Mouse (Mus musculus) MEL (cell line): ENCODE results near the gene 1520401A03Rik. TPM values are rescaled to one million over a fixed set of nuclear protein-coding genes. Genes with fewer than 3 reads are reported as not detected.

Experiments used
- DNase-seq: peaks from one replicate; pipeline ENCODE4 v3.0.0; 2011; ENCODE audit warnings: low read depth, low spot score
- H3K27ac ChIP-seq: 2 replicates; pipeline ENCODE4 v1.5.1; 2012; ENCODE audit warnings: low read depth, mild to moderate bottlenecking, control low read depth, low read length, moderate library complexity; ENCODE audit not compliant: control insufficient read depth
- H3K27me3 ChIP-seq, 2 experiments: fragments of 150-350 bp in 1 of 2; sonication (generic) in 1 of 2; 2 replicates each; pipeline ENCODE4 v1.6.1; 2012; ENCODE audit warnings: low read length in 2 of 2, mild to moderate bottlenecking in 2 of 2, improper control_type of control experiment in 1 of 2, moderate library complexity in 1 of 2; ENCODE audit not compliant: insufficient read depth in 2 of 2, control insufficient read depth in 1 of 2
- H3K36me3 ChIP-seq, 2 experiments: 2 replicates each; pipeline ENCODE4 v1.6.1; 2012 to 2014; ENCODE audit warnings: low read length in 2 of 2, improper control_type of control experiment in 1 of 2, inconsistent platforms in 1 of 2, mild to moderate bottlenecking in 1 of 2; ENCODE audit not compliant: insufficient read depth in 2 of 2, control insufficient read depth in 1 of 2
- H3K4me1 ChIP-seq, 2 experiments: fragments of 150-350 bp in 1 of 2; sonication (generic) in 1 of 2; 2 replicates each; pipeline ENCODE4 v1.6.1; 2012; ENCODE audit warnings: low read length in 2 of 2, improper control_type of control experiment in 1 of 2, mild to moderate bottlenecking in 1 of 2; ENCODE audit not compliant: insufficient read depth in 2 of 2, control insufficient read depth in 1 of 2
- H3K4me3 ChIP-seq, 2 experiments: fragments of 150-350 bp in 1 of 2; sonication (generic) in 1 of 2; 2 replicates each; pipeline ENCODE4 v1.5.1; 2012; ENCODE audit warnings: low read depth in 2 of 2, low read length in 2 of 2, mild to moderate bottlenecking in 2 of 2, moderate library complexity in 2 of 2, control low read depth in 1 of 2, improper control_type of control experiment in 1 of 2; ENCODE audit not compliant: control insufficient read depth in 1 of 2, insufficient read depth in 1 of 2
- H3K79me2 ChIP-seq: 2 replicates; pipeline ENCODE4 v1.6.1; 2012; ENCODE audit warnings: mild to moderate bottlenecking, low read length, moderate library complexity; ENCODE audit not compliant: control insufficient read depth, poor library complexity, insufficient read depth
- H3K9ac ChIP-seq: 2 replicates; pipeline ENCODE4 v1.6.1; 2012; ENCODE audit warnings: low read depth, mild to moderate bottlenecking, control low read depth, low read length, moderate library complexity; ENCODE audit not compliant: control insufficient read depth, poor library complexity, severe bottlenecking
- H3K9me3 ChIP-seq: fragments of 150-350 bp; sonication (generic); replicated peaks from 2 replicates; pipeline ENCODE4 v1.6.1; 2012; ENCODE audit warnings: mild to moderate bottlenecking, low read length, improper control_type of control experiment, moderate library complexity; ENCODE audit not compliant: insufficient read depth
- CTCF ChIP-seq, 3 experiments: IDR thresholded peaks in 2 of 3; conservative IDR thresholded peaks in 1 of 3; 2 replicates each; pipeline ENCODE4 v1.5.1; 2011 to 2012; ENCODE audit warnings: low read length in 3 of 3, low read depth in 2 of 3, mild to moderate bottlenecking in 2 of 3, improper control_type of control experiment in 1 of 3, inconsistent platforms in 1 of 3, mixed read lengths in 1 of 3, moderate library complexity in 1 of 3; ENCODE audit not compliant: control insufficient read depth in 1 of 3, insufficient read depth in 1 of 3, poor library complexity in 1 of 3, severe bottlenecking in 1 of 3
- E2F4 ChIP-seq: IDR thresholded peaks from 2 replicates; pipeline ENCODE4 v1.6.1; 2011; ENCODE audit warnings: low read depth, low read length, improper control_type of control experiment, borderline replicate concordance
- ELF1 ChIP-seq: IDR thresholded peaks from 2 replicates; pipeline ENCODE4 v1.6.1; 2014; ENCODE audit warnings: low read depth, mild to moderate bottlenecking, inconsistent platforms, low read length, improper control_type of control experiment, moderate library complexity
- EP300 ChIP-seq, 2 experiments: IDR thresholded peaks; 2 replicates each; pipeline ENCODE4 v1.6.1; 2011; ENCODE audit warnings: improper control_type of control experiment in 2 of 2, low read length in 2 of 2, low read depth in 1 of 2, mild to moderate bottlenecking in 1 of 2
- ETS1 ChIP-seq: IDR thresholded peaks from 2 replicates; pipeline ENCODE4 v1.6.1; 2012; ENCODE audit warnings: low read depth, mild to moderate bottlenecking, inconsistent platforms, low read length, improper control_type of control experiment, moderate library complexity
- GABPA ChIP-seq: IDR thresholded peaks from 2 replicates; pipeline ENCODE4 v1.6.1; 2012; ENCODE audit warnings: low read depth, mild to moderate bottlenecking, inconsistent platforms, low read length, improper control_type of control experiment, moderate library complexity
- GATA1 ChIP-seq: IDR thresholded peaks from 2 replicates; pipeline ENCODE4 v1.6.1; 2011; ENCODE audit warnings: low read depth, low read length, improper control_type of control experiment
- HCFC1 ChIP-seq: IDR thresholded peaks from 2 replicates; pipeline ENCODE4 v1.6.1; 2012; ENCODE audit warnings: low read depth, mild to moderate bottlenecking, inconsistent platforms, low read length, improper control_type of control experiment, moderate library complexity
- MAZ ChIP-seq: IDR thresholded peaks from 2 replicates; pipeline ENCODE4 v1.6.1; 2012; ENCODE audit warnings: low read depth, mild to moderate bottlenecking, inconsistent platforms, low read length, improper control_type of control experiment
- MEF2A ChIP-seq: IDR thresholded peaks from 2 replicates; pipeline ENCODE4 v1.6.1; 2014; ENCODE audit warnings: low read depth, mild to moderate bottlenecking, inconsistent platforms, low read length, improper control_type of control experiment; ENCODE audit not compliant: poor library complexity, insufficient replicate concordance, severe bottlenecking; ENCODE audit errors: extremely low read depth
- MXI1 ChIP-seq: IDR thresholded peaks from 2 replicates; pipeline ENCODE4 v1.6.1; 2011; ENCODE audit warnings: mild to moderate bottlenecking, low read depth, low read length, improper control_type of control experiment
- MYB ChIP-seq: IDR thresholded peaks from 2 replicates; pipeline ENCODE4 v1.6.1; 2011; ENCODE audit warnings: mild to moderate bottlenecking, low read depth, low read length, improper control_type of control experiment
- MYC ChIP-seq: IDR thresholded peaks from 2 replicates; pipeline ENCODE4 v1.6.1; 2011; ENCODE audit warnings: low read depth, mild to moderate bottlenecking, low read length, improper control_type of control experiment, moderate library complexity
- NRF1 ChIP-seq: IDR thresholded peaks from 2 replicates; pipeline ENCODE4 v1.6.1; 2014; ENCODE audit warnings: low read depth, mild to moderate bottlenecking, inconsistent platforms, low read length, improper control_type of control experiment, moderate library complexity; ENCODE audit not compliant: poor library complexity, insufficient read depth, severe bottlenecking
- POLR2A ChIP-seq, 2 experiments: IDR thresholded peaks; 2 replicates each; pipeline ENCODE4 v1.6.1; 2011 to 2012; ENCODE audit warnings: low read length in 2 of 2, mild to moderate bottlenecking in 2 of 2, control low read depth in 1 of 2, improper control_type of control experiment in 1 of 2, low read depth in 1 of 2, moderate library complexity in 1 of 2; ENCODE audit not compliant: control insufficient read depth in 1 of 2, insufficient read depth in 1 of 2, poor library complexity in 1 of 2
- RAD21 ChIP-seq: IDR thresholded peaks from 2 replicates; pipeline ENCODE4 v1.6.1; 2011; ENCODE audit warnings: mild to moderate bottlenecking, low read depth, low read length, improper control_type of control experiment
- SMC3 ChIP-seq: IDR thresholded peaks from 2 replicates; pipeline ENCODE4 v1.6.1; 2011; ENCODE audit warnings: low read depth, low read length, improper control_type of control experiment
- TAL1 ChIP-seq: IDR thresholded peaks from 2 replicates; pipeline ENCODE4 v1.6.1; 2012; ENCODE audit warnings: mild to moderate bottlenecking, inconsistent platforms, low read length, moderate library complexity, mixed read lengths
- TBP ChIP-seq: IDR thresholded peaks from 2 replicates; pipeline ENCODE4 v1.8.0; 2011; ENCODE audit warnings: low read depth, low read length, improper control_type of control experiment
- TCF12 ChIP-seq: IDR thresholded peaks from 2 replicates; pipeline ENCODE4 v1.6.1; 2014; ENCODE audit warnings: low read depth, mild to moderate bottlenecking, inconsistent platforms, low read length, improper control_type of control experiment, moderate library complexity
- USF1 ChIP-seq: IDR thresholded peaks from 2 replicates; pipeline ENCODE4 v1.6.1; 2014; ENCODE audit warnings: low read depth, mild to moderate bottlenecking, inconsistent platforms, low read length, improper control_type of control experiment, moderate library complexity
- USF2 ChIP-seq, 2 experiments: IDR thresholded peaks; 2 replicates each; pipeline ENCODE4 v1.6.1; 2011 to 2012; ENCODE audit warnings: improper control_type of control experiment in 2 of 2, low read length in 2 of 2, borderline replicate concordance in 1 of 2, inconsistent platforms in 1 of 2, low read depth in 1 of 2, mild to moderate bottlenecking in 1 of 2; ENCODE audit not compliant: insufficient read depth in 1 of 2
- ZC3H11A ChIP-seq: IDR thresholded peaks from 2 replicates; pipeline ENCODE4 v1.6.1; 2012; ENCODE audit warnings: low read depth, mild to moderate bottlenecking, inconsistent platforms, low read length, improper control_type of control experiment
- ZMIZ1 ChIP-seq: IDR thresholded peaks from 2 replicates; pipeline ENCODE4 v1.6.1; 2012; ENCODE audit warnings: low read depth, mild to moderate bottlenecking, inconsistent platforms, low read length, improper control_type of control experiment, moderate library complexity
- ZNF384 ChIP-seq: IDR thresholded peaks from 2 replicates; pipeline ENCODE4 v1.6.1; 2012; ENCODE audit warnings: low read depth, mild to moderate bottlenecking, inconsistent platforms, low read length, improper control_type of control experiment
- polyA plus RNA-seq, 2 experiments: library from polyadenylated mRNA; stranded (reverse) in 1 of 2; unstranded in 1 of 2; fragments of >175 nt in 1 of 2; fragments of >200 nt in 1 of 2; gene quantifications; 2 replicates each; pipeline versions ENCODE4 v1.2.1 to v1.2.4; 2012; ENCODE audit warnings: low replicate concordance in 2 of 2, low read depth in 1 of 2; ENCODE audit not compliant: insufficient read length in 2 of 2, insufficient read depth in 1 of 2, missing spikeins in 1 of 2
- total RNA-seq: library from RNA; depleted of rRNA; stranded (reverse); fragments of 300-350 nt; gene quantifications from 2 replicates; pipeline ENCODE4 v1.2.3, GENCODE M21; 2012

Gene 1520401A03Rik
- total and polyA plus RNA-seq, 3 experiments, result not detected

- H3K27ac ChIP-seq, result no peak overlapping the region
- H3K4me1 ChIP-seq, result peaks cover 0 to 17% of the 10 kb centered on the region in 2 experiments; a peak in 3 of 4 replicates
- DNase-seq, result peak; percentile 23
- H3K9ac ChIP-seq, result peak overlapping the region; percentile 40
- no peaks in the 10 kb centered on the region for H3K27me3 ChIP-seq
- TF ChIP-seq CTCF (IDR thresholded peaks at IDR 0.05 in 2 of 3, conservative IDR thresholded peaks at IDR 0.05 in 1 of 3; ENCODE audit: control insufficient read depth in 1 of 3, insufficient read depth in 1 of 3, low read depth in 2 of 3, low read length in 3 of 3, poor library complexity in 1 of 3, severe bottlenecking in 1 of 3) (no peak), NRF1 (no peak), TCF12 (no peak), POLR2A (IDR thresholded peaks at IDR 0.05; ENCODE audit: control insufficient read depth in 1 of 2, insufficient read depth in 1 of 2, low read depth in 1 of 2, low read length in 2 of 2, poor library complexity in 1 of 2) (no peak), MXI1 (no peak), GATA1 (no peak), RAD21 (no peak), GABPA (no peak), SMC3 (no peak), MAZ (no peak), MYC (no peak), ELF1 (no peak)
- TF ChIP-seq, all 39 proteins: peak for 0
- H3K9me3 ChIP-seq, result no peaks in the 10 kb centered on the region
- peaks cover 15% of the 10 kb centered on the region for H3K79me2 ChIP-seq
- H3K36me3 ChIP-seq, result peaks cover 0 to 12% of the 10 kb centered on the region in 2 experiments; a peak in 2 of 4 replicates
- peak overlapping the region; percentile 70 to 78 for H3K4me3 ChIP-seq
Measured at GRCm38 (mm10) chr17:23672761-23673160, 49.8 kb downstream of the 1520401A03Rik start.

DNA sequence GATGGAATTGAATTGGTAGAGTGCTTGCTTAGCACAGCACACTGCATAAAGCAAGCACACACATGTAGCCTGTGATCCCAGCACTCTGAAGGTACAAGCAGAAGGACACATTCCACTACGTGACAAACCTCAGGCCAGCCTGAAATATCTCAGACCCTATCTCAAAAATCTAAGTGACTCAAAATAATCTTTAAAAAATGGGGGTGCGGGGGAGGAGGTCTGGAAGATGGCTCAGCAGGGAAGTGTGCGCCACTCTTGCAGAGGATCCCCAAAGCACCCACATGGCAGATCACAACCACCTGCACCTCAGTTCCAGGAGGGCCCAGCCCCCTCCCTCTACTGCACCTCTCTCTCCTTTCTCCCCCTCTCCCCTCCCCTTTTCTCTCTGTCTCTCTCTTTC is 51.1 kb downstream of the 1520401A03Rik start:
- no peak overlapping the region for H3K27ac ChIP-seq
- H3K4me1 ChIP-seq, result peaks cover 0 to 17% of the 10 kb centered on the region in 2 experiments; a peak in 3 of 4 replicates
- no peak overlapping the region for H3K4me3 ChIP-seq
- DNase-seq, result no peak
- H3K9me3 ChIP-seq, result no peaks in the 10 kb centered on the region
- TF ChIP-seq E2F4 (no peak), MYB (no peak), USF2 (IDR thresholded peaks at IDR 0.05; ENCODE audit: borderline replicate concordance in 1 of 2, insufficient read depth in 1 of 2, low read depth in 1 of 2, low read length in 2 of 2) (no peak), ZC3H11A (no peak), TCF12 (no peak), TBP (no peak), MEF2A (no peak), ZNF384 (no peak), POLR2A (IDR thresholded peaks at IDR 0.05; ENCODE audit: control insufficient read depth in 1 of 2, insufficient read depth in 1 of 2, low read depth in 1 of 2, low read length in 2 of 2, poor library complexity in 1 of 2) (no peak), HCFC1 (no peak), ZMIZ1 (no peak), ELF1 (no peak), MXI1 (no peak), EP300 (IDR thresholded peaks at IDR 0.05; ENCODE audit: low read depth in 1 of 2, low read length in 2 of 2) (no peak), GATA1 (no peak), TAL1 (no peak), USF1 (no peak), ETS1 (no peak)
- H3K36me3 ChIP-seq, result peaks cover 0 to 11% of the 10 kb centered on the region in 2 experiments; a peak in 2 of 4 replicates
- no peak overlapping the region for H3K9ac ChIP-seq
- H3K79me2 ChIP-seq, result peaks cover 8% of the 10 kb centered on the region
- no peaks in the 10 kb centered on the region for H3K27me3 ChIP-seq
